Mouse (Mus musculus): Measurements from ENCODE around the gene Rom1. TPM values are rescaled to one million over a fixed set of nuclear protein-coding genes. Genes with fewer than 3 reads are reported as not detected.

The Rom1 gene
- polyA plus RNA-seq, 1 experiment from 2014 or later: 2.8 TPM

GRCm38 (mm10) chr19:8966198-8966589, 37.0 kb upstream of the Rom1 start:
- peak overlapping the region; percentile 92 for H3K27ac ChIP-seq (ENCODE audit: low read length)
- 29% methylated on average over 5 of the region's 5 CpGs for WGBS
- peak overlapping the region; percentile 66 for H3K4me2 ChIP-seq (ENCODE audit: low read depth, low read length)
- no peaks in the 10 kb centered on the region for H3K9me3 ChIP-seq (replicated peaks; ENCODE audit: control insufficient read depth, low read length)
- peaks cover 13% of the 10 kb centered on the region for H3K4me1 ChIP-seq (ENCODE audit: control insufficient read depth, insufficient read depth, low read length)
- H3K9ac ChIP-seq (ENCODE audit: low read length): peak overlapping the region; percentile 74
- peaks cover 29% of the 10 kb centered on the region for H3K36me3 ChIP-seq (ENCODE audit: control insufficient read depth, insufficient read depth, low read length)
- peak overlapping the region; percentile 54 for H3K4me3 ChIP-seq (replicated peaks; ENCODE audit: low read length)
- no peaks in the 10 kb centered on the region for H3K27me3 ChIP-seq (ENCODE audit: control insufficient read depth, insufficient read depth, low read length)
- ATAC-seq (ENCODE audit: insufficient read depth, low FRiP score): no peak

- Histone ChIP-seq H3K27ac (ENCODE audit: low read length) (peak overlapping the region; percentile 92), H3K4me2 (ENCODE audit: low read depth, low read length) (peak overlapping the region; percentile 66), H3K36me3 (ENCODE audit: control insufficient read depth, insufficient read depth, low read length) (peaks cover 25% of the 10 kb centered on the region), H3K4me1 (ENCODE audit: control insufficient read depth, insufficient read depth, low read length) (peaks cover 13% of the 10 kb centered on the region), H3K4me3 (replicated peaks; ENCODE audit: low read length) (peak overlapping the region; percentile 54), H3K9me3 (replicated peaks; ENCODE audit: control insufficient read depth, low read length) (no peaks in the 10 kb centered on the region), H3K27me3 (ENCODE audit: control insufficient read depth, insufficient read depth, low read length) (no peaks in the 10 kb centered on the region), H3K9ac (ENCODE audit: low read length) (peak overlapping the region; percentile 74)
- no peak for ATAC-seq (ENCODE audit: insufficient read depth, low FRiP score)
- 76% methylated on average over 8 of the region's 8 CpGs for WGBS
Observed at GRCm38 (mm10) chr19:8965771-8966170, 36.6 kb upstream of the Rom1 start.

DNA sequence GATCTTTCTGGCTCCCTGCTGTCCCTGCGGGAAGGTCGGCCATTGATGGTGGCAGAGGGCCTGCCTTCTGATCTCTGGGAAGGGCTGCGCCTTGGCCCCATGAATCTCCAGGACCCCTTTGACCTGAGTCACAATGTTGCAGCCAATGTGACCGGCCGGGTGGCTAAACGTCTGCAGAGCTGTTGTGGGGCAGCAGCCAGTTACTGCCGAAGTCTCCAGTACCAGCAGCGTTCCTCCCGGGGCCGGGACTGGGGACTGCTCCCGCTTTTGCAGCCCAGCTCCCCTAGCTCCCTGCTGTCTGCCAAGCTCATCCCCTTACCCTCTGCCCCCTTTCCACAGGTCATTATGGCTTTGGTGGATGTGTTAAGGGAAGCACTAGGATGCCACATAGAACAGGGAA, 35.9 kb upstream of the Rom1 start:
- Histone ChIP-seq H3K9me3 (replicated peaks; ENCODE audit: control insufficient read depth, low read length) (no peaks in the 10 kb centered on the region), H3K36me3 (ENCODE audit: control insufficient read depth, insufficient read depth, low read length) (peaks cover 18% of the 10 kb centered on the region), H3K9ac (ENCODE audit: low read length) (peak overlapping the region; percentile 74), H3K27ac (ENCODE audit: low read length) (no peak overlapping the region), H3K4me2 (ENCODE audit: low read depth, low read length) (no peak overlapping the region; the same call in 1 of the 2 replicates), H3K27me3 (ENCODE audit: control insufficient read depth, insufficient read depth, low read length) (no peaks in the 10 kb centered on the region), H3K4me3 (replicated peaks; ENCODE audit: low read length) (no peak overlapping the region), H3K4me1 (ENCODE audit: control insufficient read depth, insufficient read depth, low read length) (peaks cover 13% of the 10 kb centered on the region)
- no peak for ATAC-seq (ENCODE audit: insufficient read depth, low FRiP score)
- 85% methylated on average over 11 of the region's 11 CpGs for WGBS

DNA sequence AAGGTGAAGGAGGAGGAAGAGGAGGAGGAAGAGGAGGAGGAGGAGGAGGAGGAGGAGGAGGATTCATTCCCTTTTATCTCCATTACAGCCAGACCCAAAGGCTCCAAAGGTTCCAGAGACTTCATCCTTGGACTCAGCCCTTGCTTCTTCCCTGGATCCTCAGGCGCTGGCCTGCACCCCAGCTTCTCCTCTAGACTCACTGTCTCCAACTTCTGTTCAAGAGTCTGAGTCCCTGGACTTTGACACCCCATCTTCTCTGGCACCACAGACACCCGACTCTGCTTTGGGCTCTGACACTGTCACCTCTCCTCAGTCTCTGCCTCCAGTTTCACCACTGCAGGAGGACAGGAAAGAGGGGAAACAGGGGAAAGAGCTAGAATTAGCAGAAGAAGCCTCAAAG, 33.1 kb upstream of the Rom1 start:
- no peak overlapping the region for H3K27ac ChIP-seq (ENCODE audit: low read length)
- 80% methylated on average over 2 of the region's 2 CpGs for WGBS
- peaks cover 21% of the 10 kb centered on the region for H3K36me3 ChIP-seq (ENCODE audit: control insufficient read depth, insufficient read depth, low read length)

GRCm38 (mm10) chr19:8954171-8954570, 25.0 kb upstream of the Rom1 start:
- no peaks in the 10 kb centered on the region for H3K27me3 ChIP-seq (ENCODE audit: control insufficient read depth, insufficient read depth, low read length)
- H3K4me1 ChIP-seq (ENCODE audit: control insufficient read depth, insufficient read depth, low read length): peaks cover 6% of the 10 kb centered on the region; the same call in 1 of the 2 replicates
- WGBS: 8% methylated on average over 9 of the region's 9 CpGs
- H3K4me2 ChIP-seq (ENCODE audit: low read depth, low read length): peak overlapping the region; percentile 88
- no peaks in the 10 kb centered on the region for H3K9me3 ChIP-seq (replicated peaks; ENCODE audit: control insufficient read depth, low read length)
- H3K4me3 ChIP-seq (replicated peaks; ENCODE audit: low read length): peak overlapping the region; percentile 74
- H3K27ac ChIP-seq (ENCODE audit: low read length): peak overlapping the region; percentile 83
- H3K36me3 ChIP-seq (ENCODE audit: control insufficient read depth, insufficient read depth, low read length): peaks cover 21% of the 10 kb centered on the region; the same call in 1 of the 2 replicates
- ATAC-seq (ENCODE audit: insufficient read depth, low FRiP score): no peak
- H3K9ac ChIP-seq (ENCODE audit: low read length): peak overlapping the region; percentile 81

More for the DNA sequence above, 33.1 kb upstream of the Rom1 start:
- Histone ChIP-seq H3K4me3 (replicated peaks; ENCODE audit: low read length) (no peak overlapping the region), H3K4me1 (ENCODE audit: control insufficient read depth, insufficient read depth, low read length) (peaks cover 6% of the 10 kb centered on the region), H3K4me2 (ENCODE audit: low read depth, low read length) (no peak overlapping the region), H3K9ac (ENCODE audit: low read length) (no peak overlapping the region), H3K9me3 (replicated peaks; ENCODE audit: control insufficient read depth, low read length) (no peaks in the 10 kb centered on the region), H3K27me3 (ENCODE audit: control insufficient read depth, insufficient read depth, low read length) (no peaks in the 10 kb centered on the region)
- ATAC-seq (ENCODE audit: insufficient read depth, low FRiP score): no peak

GRCm38 (mm10) chr19:8953135-8954039, 24.2 kb upstream of the Rom1 start, which contains the start of gene Tut1:
Gene Tut1, plus strand, starts transcription at chr19:8953847.
- Histone ChIP-seq H3K9me3 (replicated peaks; ENCODE audit: control insufficient read depth, low read length) (no peaks in the 10 kb centered on the region), H3K9ac (ENCODE audit: low read length) (peak within 1 kb of the TSS; percentile 81), H3K27me3 (ENCODE audit: control insufficient read depth, insufficient read depth, low read length) (no peaks in the 10 kb centered on the region), H3K4me2 (ENCODE audit: low read depth, low read length) (peak within 1 kb of the TSS; percentile 88), H3K27ac (ENCODE audit: low read length) (peak within 1 kb of the TSS; percentile 83), H3K4me1 (ENCODE audit: control insufficient read depth, insufficient read depth, low read length) (peaks cover 6% of the 10 kb centered on the region; the same call in 1 of the 2 replicates), H3K36me3 (ENCODE audit: control insufficient read depth, insufficient read depth, low read length) (peaks cover 23% of the 10 kb centered on the region; the same call in 1 of the 2 replicates), H3K4me3 (replicated peaks; ENCODE audit: low read length) (peak within 1 kb of the TSS; percentile 74)
- ATAC-seq (ENCODE audit: insufficient read depth, low FRiP score): peak; percentile 96
- WGBS: 3% methylated on average over 46 of the region's 46 CpGs

GRCm38 (mm10) chr19:8952241-8952640, 23.1 kb upstream of the Rom1 start:
- ATAC-seq (ENCODE audit: insufficient read depth, low FRiP score): no peak
- no peaks in the 10 kb centered on the region for H3K9me3 ChIP-seq (replicated peaks; ENCODE audit: control insufficient read depth, low read length)
- H3K4me2 ChIP-seq (ENCODE audit: low read depth, low read length): no peak overlapping the region
- peaks cover 34% of the 10 kb centered on the region for H3K36me3 ChIP-seq (ENCODE audit: control insufficient read depth, insufficient read depth, low read length)
- peaks cover 6% of the 10 kb centered on the region; the same call in 1 of the 2 replicates for H3K4me1 ChIP-seq (ENCODE audit: control insufficient read depth, insufficient read depth, low read length)
- no peaks in the 10 kb centered on the region for H3K27me3 ChIP-seq (ENCODE audit: control insufficient read depth, insufficient read depth, low read length)
- WGBS: 89% methylated on average over 9 of the region's 9 CpGs
- no peak overlapping the region for H3K9ac ChIP-seq (ENCODE audit: low read length)
- no peak overlapping the region for H3K4me3 ChIP-seq (replicated peaks; ENCODE audit: low read length)
- no peak overlapping the region; the same call in 1 of the 2 replicates for H3K27ac ChIP-seq (ENCODE audit: low read length)

GRCm38 (mm10) chr19:8950190-8950589, 21.0 kb upstream of the Rom1 start:
- 87% methylated on average over 5 of the region's 5 CpGs for WGBS
- Histone ChIP-seq H3K36me3 (ENCODE audit: control insufficient read depth, insufficient read depth, low read length) (peaks cover 49% of the 10 kb centered on the region), H3K4me1 (ENCODE audit: control insufficient read depth, insufficient read depth, low read length) (peaks cover 6% of the 10 kb centered on the region), H3K27me3 (ENCODE audit: control insufficient read depth, insufficient read depth, low read length) (no peaks in the 10 kb centered on the region), H3K9me3 (replicated peaks; ENCODE audit: control insufficient read depth, low read length) (no peaks in the 10 kb centered on the region), H3K4me2 (ENCODE audit: low read depth, low read length) (no peak overlapping the region), H3K9ac (ENCODE audit: low read length) (no peak overlapping the region), H3K27ac (ENCODE audit: low read length) (no peak overlapping the region), H3K4me3 (replicated peaks; ENCODE audit: low read length) (no peak overlapping the region)
- ATAC-seq (ENCODE audit: insufficient read depth, low FRiP score): no peak

DNA sequence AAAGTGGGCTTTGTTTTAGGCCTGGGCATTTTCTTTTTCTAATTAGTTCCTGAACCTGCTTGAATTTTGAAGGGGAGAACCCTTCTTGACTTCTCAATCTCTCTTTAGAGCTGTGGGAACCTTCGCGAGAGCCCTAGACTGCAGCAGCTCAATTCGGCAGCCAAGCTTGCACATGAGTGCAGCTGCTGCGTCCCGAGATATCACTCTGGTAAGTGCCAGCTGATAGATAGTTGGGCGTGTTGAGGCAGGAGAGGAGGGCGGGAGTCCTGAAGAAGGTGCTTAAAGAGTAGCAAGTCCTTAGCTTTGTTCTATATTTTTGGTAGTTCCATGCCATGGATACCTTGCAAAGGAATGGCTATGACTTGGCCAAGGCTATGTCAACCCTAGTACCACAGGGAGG, 17.8 kb upstream of the Rom1 start:
- no peak for ATAC-seq (ENCODE audit: insufficient read depth, low FRiP score)
- Histone ChIP-seq H3K4me3 (replicated peaks; ENCODE audit: low read length) (no peak overlapping the region), H3K4me1 (ENCODE audit: control insufficient read depth, insufficient read depth, low read length) (peaks cover 17% of the 10 kb centered on the region), H3K9me3 (replicated peaks; ENCODE audit: control insufficient read depth, low read length) (no peaks in the 10 kb centered on the region), H3K36me3 (ENCODE audit: control insufficient read depth, insufficient read depth, low read length) (peaks cover 49% of the 10 kb centered on the region), H3K27me3 (ENCODE audit: control insufficient read depth, insufficient read depth, low read length) (no peaks in the 10 kb centered on the region), H3K27ac (ENCODE audit: low read length) (no peak overlapping the region), H3K9ac (ENCODE audit: low read length) (no peak overlapping the region), H3K4me2 (ENCODE audit: low read depth, low read length) (no peak overlapping the region)
- WGBS: 81% methylated on average over 7 of the region's 7 CpGs
